Mouse (Mus musculus): Measurements from ENCODE around the gene Anapc16. TPM values are rescaled to one million over a fixed set of nuclear protein-coding genes. Genes with fewer than 3 reads are reported as not detected.

Gene Anapc16
- polyA plus RNA-seq, 1 experiment from 2014 or later = 117 TPM

GRCm38 (mm10) chr10:59982379-59982873 is 20.5 kb downstream of the Anapc16 start:
- no peaks in the 10 kb centered on the region for H3K9me3 ChIP-seq (ENCODE audit: low read length)
- TF ChIP-seq EP300 (IDR thresholded peaks at IDR 0.05) = no peak
- no peak for TF ChIP-seq CTCF (IDR thresholded peaks at IDR 0.05)
- H3K27ac ChIP-seq (ENCODE audit: low read length) = no peak overlapping the region
- H3K27me3 ChIP-seq (replicated peaks; ENCODE audit: insufficient read depth, low read length) = no peaks in the 10 kb centered on the region
- peaks cover 24% of the 10 kb centered on the region for H3K4me1 ChIP-seq (ENCODE audit: insufficient read depth, low read depth, low read length)
- no peak overlapping the region for H3K4me2 ChIP-seq (replicated peaks; ENCODE audit: low read depth, low read length)
- no peak overlapping the region for H3K9ac ChIP-seq (replicated peaks; ENCODE audit: low read depth)
- H3K4me3 ChIP-seq (ENCODE audit: low read depth, low read length) = no peak overlapping the region
- DNase-seq (ENCODE audit: low spot score) (no peak), ATAC-seq (no peak)
- 88% methylated on average over 12 of the region's 12 CpGs for WGBS
- peaks cover under 1% of the 10 kb centered on the region; the same call in 1 of the 2 replicates for H3K36me3 ChIP-seq (ENCODE audit: insufficient read depth, low read length)

DNA sequence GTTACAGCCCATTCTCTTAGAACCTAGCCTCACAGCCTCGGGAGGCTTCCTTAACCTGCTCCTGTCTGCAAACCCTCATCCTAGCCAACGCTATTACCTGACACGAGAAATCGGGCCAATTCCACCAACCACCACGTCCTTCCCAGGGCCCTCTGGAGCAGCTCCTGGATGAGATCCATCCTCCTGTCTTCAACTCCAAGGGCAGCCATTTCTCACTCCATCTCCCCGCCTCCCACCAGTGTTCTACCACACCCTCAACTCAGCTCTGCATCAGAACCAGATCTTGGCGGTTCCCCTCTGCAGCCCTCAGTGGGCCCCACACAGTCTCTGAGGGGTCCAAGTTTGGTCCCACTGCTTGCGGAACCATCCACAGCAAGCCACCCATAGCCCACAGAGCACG is 21.1 kb downstream of the Anapc16 start:
- Histone ChIP-seq H3K36me3 (ENCODE audit: insufficient read depth, low read length) (no peaks in the 10 kb centered on the region), H3K4me2 (replicated peaks; ENCODE audit: low read depth, low read length) (no peak overlapping the region), H3K9me3 (ENCODE audit: low read length) (no peaks in the 10 kb centered on the region), H3K9ac (replicated peaks; ENCODE audit: low read depth) (no peak overlapping the region), H3K4me3 (ENCODE audit: low read depth, low read length) (no peak overlapping the region), H3K4me1 (ENCODE audit: insufficient read depth, low read depth, low read length) (peaks cover 25% of the 10 kb centered on the region), H3K27me3 (replicated peaks; ENCODE audit: insufficient read depth, low read length) (no peaks in the 10 kb centered on the region), H3K27ac (ENCODE audit: low read length) (peak overlapping the region; percentile 54; the same call in 1 of the 2 replicates)
- TF ChIP-seq EP300 (IDR thresholded peaks at IDR 0.05) = no peak
- no peak for TF ChIP-seq CTCF (IDR thresholded peaks at IDR 0.05)
- 75% methylated on average over 9 of the region's 9 CpGs for WGBS
- DNase-seq (ENCODE audit: low spot score) (peak; percentile 21), ATAC-seq (no peak)

- no peak for ATAC-seq
- H3K9ac ChIP-seq (replicated peaks; ENCODE audit: low read depth) = no peak overlapping the region
Measured at GRCm38 (mm10) chr10:59981336-59981735, 21.6 kb downstream of the Anapc16 start.

GRCm38 (mm10) chr10:59980815-59981244 is 22.1 kb downstream of the Anapc16 start:
- Histone ChIP-seq H3K36me3 (ENCODE audit: insufficient read depth, low read length) (no peaks in the 10 kb centered on the region), H3K9ac (replicated peaks; ENCODE audit: low read depth) (no peak overlapping the region), H3K27ac (ENCODE audit: low read length) (peak overlapping the region; percentile 54), H3K4me1 (ENCODE audit: insufficient read depth, low read depth, low read length) (peaks cover 27% of the 10 kb centered on the region), H3K9me3 (ENCODE audit: low read length) (no peaks in the 10 kb centered on the region), H3K4me2 (replicated peaks; ENCODE audit: low read depth, low read length) (no peak overlapping the region), H3K27me3 (replicated peaks; ENCODE audit: insufficient read depth, low read length) (no peaks in the 10 kb centered on the region), H3K4me3 (ENCODE audit: low read depth, low read length) (no peak overlapping the region)
- peak; percentile 50; the same call in 1 of the 2 replicates for TF ChIP-seq EP300 (IDR thresholded peaks at IDR 0.05)
- TF ChIP-seq CTCF (IDR thresholded peaks at IDR 0.05) = no peak
- 76% methylated on average over 6 of the region's 6 CpGs for WGBS
- peak; percentile 42 for DNase-seq (ENCODE audit: low spot score)
- ATAC-seq = no peak

More at GRCm38 (mm10) chr10:59981336-59981735, 21.6 kb downstream of the Anapc16 start:
- H3K4me2 ChIP-seq (replicated peaks; ENCODE audit: low read depth, low read length) = no peak overlapping the region
- H3K4me1 ChIP-seq (ENCODE audit: insufficient read depth, low read depth, low read length) = peaks cover 27% of the 10 kb centered on the region
- TF ChIP-seq EP300 (IDR thresholded peaks at IDR 0.05) (no peak), CTCF (IDR thresholded peaks at IDR 0.05) (no peak)
- no peak for DNase-seq (ENCODE audit: low spot score)
- no peak overlapping the region for H3K4me3 ChIP-seq (ENCODE audit: low read depth, low read length)
- whole genome bisulfite sequencing = 57% methylated on average over 4 of the region's 4 CpGs
- no peaks in the 10 kb centered on the region for H3K27me3 ChIP-seq (replicated peaks; ENCODE audit: insufficient read depth, low read length)
- no peaks in the 10 kb centered on the region for H3K9me3 ChIP-seq (ENCODE audit: low read length)
- H3K27ac ChIP-seq (ENCODE audit: low read length) = peak overlapping the region; percentile 54
- no peaks in the 10 kb centered on the region for H3K36me3 ChIP-seq (ENCODE audit: insufficient read depth, low read length)

DNA sequence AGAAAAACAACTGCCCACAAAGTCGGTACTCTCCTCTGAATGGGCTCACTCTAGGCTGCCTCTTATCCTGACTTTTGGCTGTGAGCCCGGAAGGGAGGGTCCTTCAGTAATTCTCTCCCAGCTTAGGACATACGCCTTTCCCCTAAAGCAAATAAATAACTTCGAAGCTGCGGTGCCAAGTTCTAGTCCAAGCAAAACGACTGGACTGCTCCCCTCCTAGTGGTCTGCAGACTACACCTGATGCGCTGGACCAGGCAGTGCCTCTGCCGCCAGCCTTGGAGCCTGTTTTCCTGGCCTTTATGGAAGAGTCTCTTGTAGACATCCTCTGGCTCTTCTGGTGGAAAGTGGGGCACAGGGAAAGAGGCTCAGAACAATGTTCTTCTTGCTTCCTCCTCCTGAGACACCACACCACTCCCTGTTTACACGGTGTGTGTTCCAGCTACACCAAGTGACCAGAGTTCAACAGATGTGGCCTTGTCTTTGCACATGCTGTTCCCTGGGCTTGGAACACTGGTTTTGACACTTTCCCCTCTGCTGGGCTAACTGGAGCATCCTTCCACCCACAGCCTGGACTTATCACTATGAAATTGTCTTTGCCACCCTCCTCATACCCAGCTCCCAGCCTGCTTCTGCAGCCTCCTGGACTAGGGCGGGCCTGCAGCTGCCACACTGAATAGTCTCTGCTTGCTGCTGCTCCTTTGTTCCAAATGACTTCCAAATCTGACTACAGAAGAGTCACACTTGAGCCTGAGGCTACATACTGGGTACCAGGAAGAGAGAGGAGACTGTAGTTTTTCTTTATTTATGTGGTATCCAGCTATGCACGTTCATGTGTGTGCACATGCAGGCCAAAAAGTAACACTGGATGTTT is 23.8 kb downstream of the Anapc16 start:
- Histone ChIP-seq H3K9ac (replicated peaks; ENCODE audit: low read depth) (no peak overlapping the region), H3K4me1 (ENCODE audit: insufficient read depth, low read depth, low read length) (peaks cover 33% of the 10 kb centered on the region), H3K4me3 (ENCODE audit: low read depth, low read length) (no peak overlapping the region), H3K4me2 (replicated peaks; ENCODE audit: low read depth, low read length) (peak overlapping the region; percentile 14; the same call in 1 of the 2 replicates), H3K36me3 (ENCODE audit: insufficient read depth, low read length) (no peaks in the 10 kb centered on the region), H3K9me3 (ENCODE audit: low read length) (no peaks in the 10 kb centered on the region), H3K27me3 (replicated peaks; ENCODE audit: insufficient read depth, low read length) (no peaks in the 10 kb centered on the region), H3K27ac (ENCODE audit: low read length) (peak overlapping the region; percentile 91)
- ATAC-seq (peak; percentile 84), DNase-seq (ENCODE audit: low spot score) (peak; percentile 96)
- TF ChIP-seq CTCF (IDR thresholded peaks at IDR 0.05) = peak; percentile 46
- TF ChIP-seq EP300 (IDR thresholded peaks at IDR 0.05) = peak; percentile 92
- WGBS = 13% methylated on average over 11 of the region's 11 CpGs

DNA sequence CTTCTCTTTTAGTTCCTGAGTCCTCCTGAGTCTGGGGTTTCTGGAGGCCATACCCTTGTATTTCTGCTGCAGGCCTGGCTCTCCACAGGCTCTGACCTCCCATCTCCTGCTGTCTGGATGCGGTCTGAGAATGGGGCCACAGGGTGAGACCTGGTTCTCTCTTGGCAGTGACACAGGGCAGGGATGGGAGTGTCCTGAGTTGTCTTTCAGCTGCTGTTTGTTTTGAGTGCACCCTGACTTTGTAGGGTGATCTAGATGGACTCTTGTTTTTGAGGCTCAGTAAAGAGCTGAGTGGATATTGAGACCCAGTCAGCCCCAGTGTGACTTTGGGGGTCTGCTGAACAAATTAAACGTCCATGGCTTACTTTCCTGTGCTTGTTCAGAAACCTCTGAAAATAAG is 24.5 kb downstream of the Anapc16 start:
- H3K9me3 ChIP-seq (ENCODE audit: low read length) = no peaks in the 10 kb centered on the region
- no peak for ATAC-seq
- peaks cover 38% of the 10 kb centered on the region for H3K4me1 ChIP-seq (ENCODE audit: insufficient read depth, low read depth, low read length)
- WGBS = 44% methylated on average over 2 of the region's 2 CpGs
- TF ChIP-seq EP300 (IDR thresholded peaks at IDR 0.05) = no peak
- TF ChIP-seq CTCF (IDR thresholded peaks at IDR 0.05) = no peak
- H3K4me2 ChIP-seq (replicated peaks; ENCODE audit: low read depth, low read length) = no peak overlapping the region
- H3K4me3 ChIP-seq (ENCODE audit: low read depth, low read length) = no peak overlapping the region
- peak; percentile 45 for DNase-seq (ENCODE audit: low spot score)
- peak overlapping the region; percentile 91 for H3K27ac ChIP-seq (ENCODE audit: low read length)
- H3K27me3 ChIP-seq (replicated peaks; ENCODE audit: insufficient read depth, low read length) = no peaks in the 10 kb centered on the region
- no peaks in the 10 kb centered on the region for H3K36me3 ChIP-seq (ENCODE audit: insufficient read depth, low read length)
- H3K9ac ChIP-seq (replicated peaks; ENCODE audit: low read depth) = no peak overlapping the region
